Comparison of ENCODE assay signal across 10 mouse cellular contexts in genomic region chr2:19430746-19431145, GRCm38 (mm10). TPM values are rescaled to one million over a fixed set of nuclear protein-coding genes. Genes with fewer than 3 reads are reported as not detected.
DNase-seq lines count a peak whose midpoint lies in the region; ATAC-seq and TF ChIP-seq lines count a peak whose summit lies in the region.
"Had no signal": no experiment of that assay in that cellular context is flagged by ENCODE, and none has a peak within 500 bp of the region (broad histone marks: within the 10 kb centered on the region; RNA-seq: fewer than 3 reads in every experiment).

No protein-coding gene starts in this region.

- DNase-seq in heart, postnatal 10 days = no peak
- DNase-seq in embryo, embryonic 10 days (ENCODE audit: low spot score) = peak; percentile 47
- peak; percentile 59 for DNase-seq in hindbrain, embryonic 10.5 days (ENCODE audit: low spot score)
- DNase-seq in adrenal gland, postnatal 25 days = no peak
- DNase-seq in ovary, postnatal 36 days (ENCODE audit: low spot score) = no peak
- no peak for DNase-seq in lung, postnatal 0 days (ENCODE audit: low spot score)
- DNase-seq: liver, embryonic 13.5 days had no signal

- intact Hi-C loops in heart, postnatal 10 days (cut with DNase I) = no loop called here

- TF ChIP-seq CTCF in lung, postnatal 0 days (IDR thresholded peaks at IDR 0.05) = no peak

- H3K4me3 ChIP-seq in heart, embryonic 16.5 days (ENCODE audit: low read length) = peak overlapping the region; percentile 26
- peak overlapping the region; percentile 38 for H3K4me3 ChIP-seq in hindbrain, embryonic 10.5 days
- H3K4me3 ChIP-seq in midbrain, embryonic 16.5 days (ENCODE audit: low read depth, low read length) = peak overlapping the region; percentile 25
- no peak overlapping the region for H3K4me3 ChIP-seq in lung, postnatal 0 days (ENCODE audit: low read depth, low read length)
- H3K4me3 ChIP-seq: liver, embryonic 13.5 days had no signal

- no peaks in the 10 kb centered on the region for H3K36me3 ChIP-seq in heart, embryonic 16.5 days (ENCODE audit: control insufficient read depth, insufficient read depth)
- H3K36me3 ChIP-seq in hindbrain, embryonic 10.5 days = no peaks in the 10 kb centered on the region
- H3K36me3 ChIP-seq in midbrain, embryonic 16.5 days (ENCODE audit: control insufficient read depth, insufficient read depth, low read length) = no peaks in the 10 kb centered on the region
- H3K36me3 ChIP-seq in lung, postnatal 0 days (ENCODE audit: insufficient read depth, low read length) = no peaks in the 10 kb centered on the region
- H3K36me3 ChIP-seq: liver, embryonic 13.5 days had no signal

- H3K4me2 ChIP-seq in heart, embryonic 16.5 days (ENCODE audit: low read depth, low read length) = peak overlapping the region; percentile 48
- peak overlapping the region; percentile 47 for H3K4me2 ChIP-seq in midbrain, embryonic 16.5 days (ENCODE audit: low read length)
- H3K4me2 ChIP-seq in lung, postnatal 0 days (replicated peaks; ENCODE audit: low read depth, low read length) = no peak overlapping the region
- H3K4me2 ChIP-seq: liver, embryonic 13.5 days had no signal

- ATAC-seq in heart, embryonic 16.5 days (replicated peaks; ENCODE audit: extremely low read depth, insufficient read depth, low FRiP score) = no peak
- ATAC-seq in midbrain, embryonic 16.5 days = peak; percentile 71
- no peak for ATAC-seq in lung, postnatal 0 days

- no peaks in the 10 kb centered on the region for H3K9me3 ChIP-seq in heart, embryonic 16.5 days (replicated peaks; ENCODE audit: control insufficient read depth, low read length)
- no peaks in the 10 kb centered on the region for H3K9me3 ChIP-seq in hindbrain, embryonic 10.5 days
- no peaks in the 10 kb centered on the region for H3K9me3 ChIP-seq in midbrain, embryonic 16.5 days (replicated peaks; ENCODE audit: control insufficient read depth, low read length, poor library complexity, severe bottlenecking)
- H3K9me3 ChIP-seq in lung, postnatal 0 days (ENCODE audit: low read length) = no peaks in the 10 kb centered on the region
- H3K9me3 ChIP-seq: liver, embryonic 13.5 days had no signal

- peaks cover 72% of the 10 kb centered on the region for H3K27me3 ChIP-seq in heart, embryonic 16.5 days (ENCODE audit: control insufficient read depth, insufficient read depth, low read length)
- peaks cover 100% of the 10 kb centered on the region for H3K27me3 ChIP-seq in hindbrain, embryonic 10.5 days (ENCODE audit: insufficient read depth, poor library complexity, severe bottlenecking)
- H3K27me3 ChIP-seq in midbrain, embryonic 16.5 days (ENCODE audit: control insufficient read depth, insufficient read depth, low read depth, low read length) = peaks cover 79% of the 10 kb centered on the region
- peaks cover 41% of the 10 kb centered on the region for H3K27me3 ChIP-seq in lung, postnatal 0 days (replicated peaks; ENCODE audit: insufficient read depth, low read length)

- no peak for TF ChIP-seq EP300 in lung, postnatal 0 days (IDR thresholded peaks at IDR 0.05)

- H3K27ac ChIP-seq in heart, embryonic 16.5 days (ENCODE audit: low read length) = no peak overlapping the region
- H3K27ac ChIP-seq in hindbrain, embryonic 10.5 days = no peak overlapping the region
- H3K27ac ChIP-seq in midbrain, embryonic 16.5 days (ENCODE audit: low read length) = no peak overlapping the region
- no peak overlapping the region for H3K27ac ChIP-seq in lung, postnatal 0 days (ENCODE audit: low read length)
- H3K27ac ChIP-seq: liver, embryonic 13.5 days had no signal

- no peaks in the 10 kb centered on the region for H3K4me1 ChIP-seq in heart, embryonic 16.5 days (ENCODE audit: control insufficient read depth, insufficient read depth, low read length)
- peaks cover 22% of the 10 kb centered on the region for H3K4me1 ChIP-seq in hindbrain, embryonic 10.5 days (replicated peaks)
- H3K4me1 ChIP-seq in midbrain, embryonic 16.5 days (ENCODE audit: control insufficient read depth, insufficient read depth, low read length) = peaks cover 11% of the 10 kb centered on the region
- no peaks in the 10 kb centered on the region for H3K4me1 ChIP-seq in lung, postnatal 0 days (ENCODE audit: insufficient read depth, low read depth, low read length)
- H3K4me1 ChIP-seq: liver, embryonic 13.5 days had no signal

- WGBS in heart, embryonic 16.5 days = 1% methylated on average over 33 of the region's 33 CpGs
- WGBS in hindbrain, embryonic 10.5 days = under 1% methylated on average over 33 of the region's 33 CpGs
- WGBS in midbrain, embryonic 16.5 days = under 1% methylated on average over 33 of the region's 33 CpGs
- under 1% methylated on average over 33 of the region's 33 CpGs for WGBS in lung, postnatal 0 days

- H3K9ac ChIP-seq in heart, embryonic 16.5 days (ENCODE audit: low read length) = no peak overlapping the region
- no peak overlapping the region for H3K9ac ChIP-seq in midbrain, embryonic 16.5 days (ENCODE audit: low read depth, low read length)
- no peak overlapping the region for H3K9ac ChIP-seq in lung, postnatal 0 days (replicated peaks; ENCODE audit: low read depth)
- H3K9ac ChIP-seq: liver, embryonic 13.5 days had no signal

RNA-seq across cellular contexts. Expression of gene Ptf1a, which starts 14.7 kb away (rescaled TPM):
- polyA plus RNA-seq in heart, embryonic 16.5 days (2015; fragmentation: Nextera tagmentation; extraction: Ambion mirVana) = not detected in 2 replicates
- not detected for total RNA-seq in heart, postnatal 10 days (2021)
- 6.1 and 16.5 TPM in 2 replicates for polyA plus RNA-seq in hindbrain, embryonic 10.5 days (2016; fragmentation: Nextera tagmentation; extraction: Ambion mirVana)
- 0.14 TPM in 1 of 2 replicates, not detected in the other for polyA plus RNA-seq in midbrain, embryonic 16.5 days (2015; fragmentation: Nextera tagmentation; extraction: Ambion mirVana)
- not detected in 2 replicates for total RNA-seq in adrenal gland, postnatal 25 days (2021)
- not detected in 2 replicates for polyA plus RNA-seq in lung, postnatal 0 days (2015; fragmentation: Nextera tagmentation; extraction: Ambion mirVana)
- polyA plus RNA-seq: liver, embryonic 13.5 days; thymus, postnatal 0 days had no signal

RNA-seq across cellular contexts. Expression of gene Msrb2, which starts 59.5 kb away (rescaled TPM):
- 50.6 and 52.1 TPM in 2 replicates for polyA plus RNA-seq in heart, embryonic 16.5 days (2015; fragmentation: Nextera tagmentation; extraction: Ambion mirVana)
- total RNA-seq in heart, postnatal 10 days (2021) = 10 to 100 TPM; 39.0 to 50.1 TPM
- 13.8 and 16.3 TPM in 2 replicates for polyA plus RNA-seq in hindbrain, embryonic 10.5 days (2016; fragmentation: Nextera tagmentation; extraction: Ambion mirVana)
- polyA plus RNA-seq in midbrain, embryonic 16.5 days (2015; fragmentation: Nextera tagmentation; extraction: Ambion mirVana) = 6.7 TPM in 2 replicates
- total RNA-seq in adrenal gland, postnatal 25 days (2021) = 29.2 and 30.5 TPM in 2 replicates
- polyA plus RNA-seq in lung, postnatal 0 days (2015; fragmentation: Nextera tagmentation; extraction: Ambion mirVana) = 27.2 and 29.4 TPM in 2 replicates

Comparison
In these comparisons a context has a peak if more than half of its experiments do, and no peak if none do; other contexts are left out.
1. DNase-seq: peak in embryo, embryonic 10 days (single experiment) and hindbrain, embryonic 10.5 days (single experiment); none in heart, postnatal 10 days (0 of 2), adrenal gland, postnatal 25 days (single experiment), ovary, postnatal 36 days (single experiment) and lung, postnatal 0 days (single experiment).